Mouse (Mus musculus): ENCODE data around the gene Mroh2a. TPM values are rescaled to one million over a fixed set of nuclear protein-coding genes. Genes with fewer than 3 reads are reported as not detected.

The Mroh2a gene
- polyA plus RNA-seq, 1 experiment from 2014 or later: 1.7 TPM

DNA sequence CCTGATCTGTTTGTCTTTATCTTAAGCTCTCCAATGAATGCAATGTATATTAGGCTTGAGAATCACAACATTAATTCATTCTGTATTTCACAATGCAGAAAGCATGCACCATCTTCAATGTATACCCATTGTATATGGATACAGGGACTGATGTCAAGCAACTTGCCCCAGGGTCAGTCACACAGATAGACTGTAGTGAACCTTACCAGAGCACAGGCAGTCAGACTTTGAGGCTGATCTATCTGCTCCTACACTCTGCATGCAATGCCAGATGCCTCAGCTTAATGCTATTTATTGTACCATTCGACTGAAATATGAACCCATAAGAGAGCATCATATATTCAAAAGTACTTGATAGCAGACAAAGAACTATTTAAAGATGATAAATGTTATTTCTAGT, 63.7 kb downstream of the Mroh2a start:
- Histone ChIP-seq H3K4me1 (replicated peaks; ENCODE audit: control insufficient read depth, insufficient read depth, low read length) (no peaks in the 10 kb centered on the region), H3K9ac (ENCODE audit: low read depth, low read length) (no peak overlapping the region), H3K4me3 (ENCODE audit: low read depth, low read length) (no peak overlapping the region), H3K27me3 (ENCODE audit: control insufficient read depth, insufficient read depth, low read length) (no peaks in the 10 kb centered on the region), H3K27ac (ENCODE audit: low read depth, low read length) (no peak overlapping the region), H3K4me2 (replicated peaks; ENCODE audit: low read depth, low read length) (no peak overlapping the region), H3K36me3 (ENCODE audit: control insufficient read depth, insufficient read depth, low read length) (no peaks in the 10 kb centered on the region), H3K9me3 (ENCODE audit: control insufficient read depth, low read length) (peaks cover 63% of the 10 kb centered on the region)
- no peak for DNase-seq (ENCODE audit: low spot score)
- 82% methylated on average over 1 of the region's 1 CpGs for WGBS
- ATAC-seq (ENCODE audit: low FRiP score): no peak

DNA sequence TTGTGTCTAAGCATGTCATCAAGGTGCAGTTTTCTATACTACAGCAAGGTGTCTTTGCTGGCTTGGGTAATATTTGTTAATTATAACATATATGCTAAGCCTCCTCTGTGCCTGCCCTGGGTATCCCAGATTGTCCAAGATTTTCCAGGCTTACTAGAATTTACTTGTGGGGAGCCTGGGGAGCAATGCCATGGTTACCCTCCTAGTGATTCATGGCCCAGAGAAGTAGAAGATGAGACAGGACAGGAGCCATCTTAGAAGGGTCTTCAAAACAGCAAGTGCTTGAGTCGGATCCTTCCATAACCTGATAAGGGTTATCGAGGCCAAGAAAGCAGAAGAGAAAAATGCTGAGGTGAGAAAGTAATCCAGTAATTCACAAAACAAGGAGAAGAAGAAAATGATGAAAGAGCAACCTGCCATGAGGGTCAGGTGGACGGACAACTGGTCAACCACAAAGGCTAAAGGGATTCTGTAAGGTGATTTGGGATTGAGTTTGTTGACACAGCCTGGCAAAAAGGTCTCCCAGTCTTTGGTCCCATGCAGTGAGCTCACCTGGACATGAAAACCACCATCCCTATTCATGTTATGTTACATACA, 64.7 kb downstream of the Mroh2a start:
- H3K4me1 ChIP-seq (replicated peaks; ENCODE audit: control insufficient read depth, insufficient read depth, low read length): no peaks in the 10 kb centered on the region
- H3K27ac ChIP-seq (ENCODE audit: low read depth, low read length): no peak overlapping the region
- WGBS: 69% methylated on average over 3 of the region's 3 CpGs
- no peak overlapping the region for H3K9ac ChIP-seq (ENCODE audit: low read depth, low read length)
- peaks cover 63% of the 10 kb centered on the region for H3K9me3 ChIP-seq (ENCODE audit: control insufficient read depth, low read length)
- H3K27me3 ChIP-seq (ENCODE audit: control insufficient read depth, insufficient read depth, low read length): no peaks in the 10 kb centered on the region
- ATAC-seq (ENCODE audit: low FRiP score): no peak
- H3K4me3 ChIP-seq (ENCODE audit: low read depth, low read length): no peak overlapping the region
- DNase-seq (ENCODE audit: low spot score): no peak
- no peak overlapping the region for H3K4me2 ChIP-seq (replicated peaks; ENCODE audit: low read depth, low read length)
- no peaks in the 10 kb centered on the region for H3K36me3 ChIP-seq (ENCODE audit: control insufficient read depth, insufficient read depth, low read length)

DNA sequence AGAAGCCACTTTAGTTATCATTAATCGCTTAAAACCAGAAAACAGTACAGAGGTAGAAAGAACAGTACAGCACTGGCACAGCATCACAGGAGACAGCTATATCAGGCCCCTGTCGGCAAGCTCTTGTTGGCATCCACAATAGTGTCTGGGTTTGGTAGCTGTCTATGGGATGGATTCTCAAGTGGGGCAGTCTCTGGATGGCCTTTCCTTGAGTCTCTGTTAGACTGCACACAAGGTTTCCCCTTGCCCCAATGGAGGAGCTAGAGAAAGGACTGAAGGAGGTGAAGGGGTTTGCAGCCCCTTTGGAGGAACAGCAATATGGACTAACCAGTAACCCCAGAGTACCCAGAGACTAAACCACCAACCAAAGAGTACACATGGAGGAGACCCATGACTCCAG, 65.3 kb downstream of the Mroh2a start:
- no peak overlapping the region for H3K4me2 ChIP-seq (replicated peaks; ENCODE audit: low read depth, low read length)
- H3K4me3 ChIP-seq (ENCODE audit: low read depth, low read length): no peak overlapping the region
- no peak overlapping the region for H3K9ac ChIP-seq (ENCODE audit: low read depth, low read length)
- ATAC-seq (ENCODE audit: low FRiP score) (no peak), DNase-seq (ENCODE audit: low spot score) (no peak)
- no peaks in the 10 kb centered on the region for H3K4me1 ChIP-seq (replicated peaks; ENCODE audit: control insufficient read depth, insufficient read depth, low read length)
- no peak overlapping the region for H3K27ac ChIP-seq (ENCODE audit: low read depth, low read length)
- no peaks in the 10 kb centered on the region for H3K36me3 ChIP-seq (ENCODE audit: control insufficient read depth, insufficient read depth, low read length)
- WGBS: 54% methylated on average over 2 of the region's 2 CpGs
- H3K27me3 ChIP-seq (ENCODE audit: control insufficient read depth, insufficient read depth, low read length): no peaks in the 10 kb centered on the region
- H3K9me3 ChIP-seq (ENCODE audit: control insufficient read depth, low read length): peaks cover 59% of the 10 kb centered on the region

DNA sequence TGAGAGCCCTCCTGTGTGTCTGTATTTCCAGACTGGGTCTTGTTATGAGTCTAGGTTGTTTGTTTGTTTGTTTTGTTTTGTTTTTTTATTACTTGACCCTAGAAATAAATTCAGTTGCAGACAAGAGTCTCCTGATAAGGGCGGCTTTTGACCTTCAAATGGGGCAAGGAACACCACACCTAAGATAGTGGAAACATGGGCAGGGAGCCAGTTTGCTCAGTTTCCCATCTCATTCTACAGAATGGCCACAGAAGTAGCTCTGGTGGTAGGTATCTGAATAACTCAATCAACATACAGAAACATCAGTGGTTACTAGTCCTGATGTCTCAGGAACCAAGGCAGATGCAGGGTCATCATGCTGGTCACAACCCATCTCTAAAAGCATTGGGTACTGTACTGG, 67.9 kb downstream of the Mroh2a start:
- H3K36me3 ChIP-seq (ENCODE audit: control insufficient read depth, insufficient read depth, low read length): no peaks in the 10 kb centered on the region
- H3K4me2 ChIP-seq (replicated peaks; ENCODE audit: low read depth, low read length): no peak overlapping the region
- WGBS: 17% methylated on average over 1 of the region's 1 CpGs
- DNase-seq (ENCODE audit: low spot score) (peak; percentile 0), ATAC-seq (ENCODE audit: low FRiP score) (no peak)
- no peak overlapping the region for H3K4me3 ChIP-seq (ENCODE audit: low read depth, low read length)
- H3K9me3 ChIP-seq (ENCODE audit: control insufficient read depth, low read length): peaks cover 63% of the 10 kb centered on the region
- H3K27ac ChIP-seq (ENCODE audit: low read depth, low read length): no peak overlapping the region
- no peaks in the 10 kb centered on the region for H3K4me1 ChIP-seq (replicated peaks; ENCODE audit: control insufficient read depth, insufficient read depth, low read length)
- H3K27me3 ChIP-seq (ENCODE audit: control insufficient read depth, insufficient read depth, low read length): no peaks in the 10 kb centered on the region
- no peak overlapping the region for H3K9ac ChIP-seq (ENCODE audit: low read depth, low read length)

DNA sequence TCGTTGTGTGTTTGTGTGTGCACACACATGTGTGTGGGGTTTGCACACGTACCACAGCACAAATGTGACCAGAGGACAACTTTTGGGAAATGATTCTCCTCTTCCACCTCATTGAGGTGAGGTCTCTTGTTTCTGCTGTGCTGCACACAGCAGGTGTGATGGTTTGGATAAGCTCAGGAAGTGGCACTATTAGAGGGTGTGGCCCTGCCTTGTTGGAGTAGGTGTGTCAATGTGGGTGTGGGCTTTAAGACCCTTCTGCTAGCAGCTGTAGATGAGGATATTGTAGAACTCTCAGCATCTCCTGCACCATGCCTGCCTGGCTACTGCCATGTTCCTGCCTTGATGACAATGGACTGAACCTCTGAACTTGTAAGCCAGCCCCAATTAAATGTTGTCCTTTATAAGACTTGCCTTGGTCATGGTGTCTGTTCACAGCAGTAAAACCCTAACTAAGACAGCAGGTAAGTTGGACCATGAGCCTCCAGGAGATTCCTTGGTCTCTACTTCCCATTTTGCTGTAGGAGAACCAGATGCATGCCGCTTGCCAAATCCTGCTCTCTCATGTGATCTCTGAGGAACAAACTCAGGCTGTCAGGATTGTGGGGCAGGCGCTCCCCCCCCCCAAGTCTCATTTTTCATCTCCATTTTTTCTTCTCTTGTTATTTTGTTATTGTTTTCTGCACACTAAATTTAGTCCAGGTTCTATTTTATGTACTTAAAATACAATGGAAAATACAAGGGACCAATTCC, 69.6 kb downstream of the Mroh2a start:
- ATAC-seq (ENCODE audit: low FRiP score) (0 out of 2 replicates have a peak, but pooled peaks have one; percentile 7), DNase-seq (ENCODE audit: low spot score) (peak; percentile 2)
- Histone ChIP-seq H3K4me1 (replicated peaks; ENCODE audit: control insufficient read depth, insufficient read depth, low read length) (no peaks in the 10 kb centered on the region), H3K36me3 (ENCODE audit: control insufficient read depth, insufficient read depth, low read length) (no peaks in the 10 kb centered on the region), H3K9me3 (ENCODE audit: control insufficient read depth, low read length) (peaks cover 64% of the 10 kb centered on the region), H3K27me3 (ENCODE audit: control insufficient read depth, insufficient read depth, low read length) (no peaks in the 10 kb centered on the region), H3K4me2 (replicated peaks; ENCODE audit: low read depth, low read length) (no peak overlapping the region), H3K4me3 (ENCODE audit: low read depth, low read length) (no peak overlapping the region), H3K27ac (ENCODE audit: low read depth, low read length) (no peak overlapping the region), H3K9ac (ENCODE audit: low read depth, low read length) (no peak overlapping the region)
- WGBS: 78% methylated on average over 4 of the region's 4 CpGs

DNA sequence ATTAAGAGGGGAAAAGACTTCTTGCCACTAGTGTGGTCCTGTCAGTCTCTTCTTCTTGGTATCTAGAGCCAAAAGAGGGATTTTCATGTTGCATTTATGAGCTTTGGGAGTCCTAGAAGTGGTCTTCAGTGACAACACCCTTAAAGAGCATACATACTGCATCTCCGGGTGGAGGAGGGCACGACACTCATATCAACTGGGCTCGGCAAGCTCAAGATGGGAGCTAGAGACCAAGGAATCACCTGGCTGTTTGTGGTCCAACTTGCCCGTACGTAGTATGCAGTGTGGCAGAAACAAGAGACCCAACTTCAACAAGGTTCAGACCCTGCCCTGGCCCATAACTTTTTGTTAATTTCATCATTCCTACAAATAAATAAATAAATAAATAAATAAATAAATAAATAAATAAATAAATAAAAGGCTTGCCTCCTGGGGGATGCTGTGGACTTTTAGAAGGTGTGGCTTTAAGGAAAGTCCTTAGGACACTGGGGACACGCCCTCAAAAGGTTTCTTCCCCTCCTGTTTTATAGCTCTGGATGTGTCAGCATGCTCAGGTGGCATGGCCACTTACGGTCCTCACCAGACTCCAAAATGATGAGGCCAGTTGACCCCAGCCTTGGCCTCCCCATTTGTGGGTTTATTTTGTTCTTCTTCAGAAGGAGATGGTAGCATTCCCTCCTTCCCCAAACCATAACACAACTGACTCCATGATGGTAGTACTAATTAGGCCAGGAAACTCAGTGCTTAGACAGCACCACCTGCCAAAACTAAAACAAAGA, 70.9 kb downstream of the Mroh2a start:
- no peak overlapping the region for H3K4me3 ChIP-seq (ENCODE audit: low read depth, low read length)
- H3K27ac ChIP-seq (ENCODE audit: low read depth, low read length): no peak overlapping the region
- H3K9me3 ChIP-seq (ENCODE audit: control insufficient read depth, low read length): peaks cover 67% of the 10 kb centered on the region
- no peak overlapping the region for H3K4me2 ChIP-seq (replicated peaks; ENCODE audit: low read depth, low read length)
- H3K4me1 ChIP-seq (replicated peaks; ENCODE audit: control insufficient read depth, insufficient read depth, low read length): no peaks in the 10 kb centered on the region
- DNase-seq (ENCODE audit: low spot score) (peak; percentile 10), ATAC-seq (ENCODE audit: low FRiP score) (no peak)
- WGBS: 70% methylated on average over 7 of the region's 7 CpGs
- no peaks in the 10 kb centered on the region for H3K27me3 ChIP-seq (ENCODE audit: control insufficient read depth, insufficient read depth, low read length)
- H3K36me3 ChIP-seq (ENCODE audit: control insufficient read depth, insufficient read depth, low read length): no peaks in the 10 kb centered on the region
- no peak overlapping the region for H3K9ac ChIP-seq (ENCODE audit: low read depth, low read length)

DNA sequence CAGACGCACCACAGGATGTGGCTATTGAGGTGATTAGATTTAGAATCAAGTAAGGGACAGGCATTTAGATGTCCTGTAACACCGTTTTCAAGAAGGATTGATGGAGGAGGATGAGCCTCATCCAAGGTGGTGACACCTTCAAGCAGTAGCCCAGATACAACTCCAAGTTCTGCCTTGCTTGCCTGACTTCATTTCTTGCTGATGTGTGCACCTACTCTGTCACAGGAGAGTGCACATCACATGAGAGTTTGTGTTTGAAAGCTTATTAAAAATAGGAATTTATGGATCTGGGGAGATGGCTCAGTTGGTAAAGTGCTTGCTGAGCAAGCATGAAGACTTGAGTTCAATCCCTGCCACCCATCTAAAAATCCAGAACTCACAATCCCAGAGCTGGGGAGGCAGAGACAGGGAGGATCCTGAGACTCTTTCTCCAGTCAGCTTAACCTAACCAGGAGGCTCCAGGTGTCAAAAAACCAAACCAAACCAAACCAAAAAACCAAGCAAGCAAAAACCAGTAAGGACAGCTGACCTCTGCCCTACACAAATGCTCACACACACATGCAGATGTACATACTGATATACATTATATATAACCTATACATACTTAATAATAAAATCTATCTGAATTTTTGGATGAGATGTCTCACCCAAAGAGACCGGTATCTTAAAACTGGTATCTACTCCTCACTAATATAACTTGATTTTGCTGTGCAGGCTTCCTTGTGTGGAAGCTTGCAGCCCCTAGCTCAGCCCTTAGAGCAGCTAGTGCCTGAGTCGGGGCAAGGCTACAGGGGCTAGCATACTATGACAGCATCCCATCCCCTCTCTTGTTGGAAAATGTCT, 72.1 kb downstream of the Mroh2a start:
- Histone ChIP-seq H3K4me1 (replicated peaks; ENCODE audit: control insufficient read depth, insufficient read depth, low read length) (no peaks in the 10 kb centered on the region), H3K9me3 (ENCODE audit: control insufficient read depth, low read length) (peaks cover 73% of the 10 kb centered on the region), H3K36me3 (ENCODE audit: control insufficient read depth, insufficient read depth, low read length) (no peaks in the 10 kb centered on the region), H3K9ac (ENCODE audit: low read depth, low read length) (no peak overlapping the region), H3K27ac (ENCODE audit: low read depth, low read length) (no peak overlapping the region), H3K4me3 (ENCODE audit: low read depth, low read length) (no peak overlapping the region), H3K27me3 (ENCODE audit: control insufficient read depth, insufficient read depth, low read length) (no peaks in the 10 kb centered on the region), H3K4me2 (replicated peaks; ENCODE audit: low read depth, low read length) (no peak overlapping the region)
- no peak for ATAC-seq (ENCODE audit: low FRiP score)
- DNase-seq (ENCODE audit: low spot score): peak; percentile 6
- WGBS: 67% methylated on average over 4 of the region's 4 CpGs

DNA sequence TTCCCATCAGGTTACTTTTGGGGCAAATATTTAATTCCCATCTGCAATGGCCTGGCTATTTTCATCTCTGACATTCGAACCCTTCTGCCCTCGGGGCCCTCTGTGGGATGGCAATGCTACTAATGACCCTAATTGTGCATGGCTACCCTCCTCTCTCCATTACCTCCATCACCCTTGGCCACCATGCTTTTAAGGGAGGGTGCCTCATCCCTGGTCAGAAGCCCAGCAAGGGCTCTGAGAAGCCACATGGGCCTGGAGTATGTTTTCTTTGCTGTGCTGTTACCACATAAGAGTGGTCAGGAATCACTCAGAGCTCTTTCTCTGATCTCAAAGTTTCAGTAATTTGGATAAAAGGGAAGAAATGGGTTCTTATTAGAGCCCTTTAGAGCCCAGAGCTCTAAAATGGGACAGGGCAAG, 72.8 kb downstream of the Mroh2a start:
- Histone ChIP-seq H3K4me1 (replicated peaks; ENCODE audit: control insufficient read depth, insufficient read depth, low read length) (no peaks in the 10 kb centered on the region), H3K9ac (ENCODE audit: low read depth, low read length) (no peak overlapping the region), H3K36me3 (ENCODE audit: control insufficient read depth, insufficient read depth, low read length) (no peaks in the 10 kb centered on the region), H3K27me3 (ENCODE audit: control insufficient read depth, insufficient read depth, low read length) (no peaks in the 10 kb centered on the region), H3K27ac (ENCODE audit: low read depth, low read length) (no peak overlapping the region), H3K4me3 (ENCODE audit: low read depth, low read length) (no peak overlapping the region), H3K4me2 (replicated peaks; ENCODE audit: low read depth, low read length) (no peak overlapping the region), H3K9me3 (ENCODE audit: control insufficient read depth, low read length) (peaks cover 75% of the 10 kb centered on the region)
- ATAC-seq (ENCODE audit: low FRiP score): no peak
- peak; percentile 2 for DNase-seq (ENCODE audit: low spot score)
- WGBS: 82% methylated on average over 2 of the region's 2 CpGs

Data from hindbrain, embryonic 11.5 days (tissue).